Mouse (Mus musculus) midbrain, embryonic 15.5 days (tissue): ENCODE data around the gene Prpf19. TPM values are rescaled to one million over a fixed set of nuclear protein-coding genes. Genes with fewer than 3 reads are reported as not detected.

Experiments used
- ATAC-seq: fragments of 200-750 bp; cut with Nextera tagmentation; replicated peaks from 2 replicates; pipeline ENCODE4 v1.8.0; 2017; ENCODE audit warnings: moderate TSS enrichment
- H3K27ac ChIP-seq: fragments of 300-500 bp; sonication (generic); 2 replicates; pipeline ENCODE4 v1.5.1; 2015; ENCODE audit warnings: mild to moderate bottlenecking, inconsistent platforms
- H3K27me3 ChIP-seq: fragments of 300-500 bp; sonication (generic); replicated peaks from 2 replicates; pipeline ENCODE4 v1.6.1; 2015; ENCODE audit warnings: inconsistent platforms
- H3K36me3 ChIP-seq: fragments of 300-500 bp; sonication (generic); replicated peaks from 2 replicates; pipeline ENCODE4 v1.6.1; 2015; ENCODE audit warnings: inconsistent platforms
- H3K4me1 ChIP-seq: fragments of 300-500 bp; sonication (generic); 2 replicates; pipeline ENCODE4 v1.6.1; 2015; ENCODE audit warnings: inconsistent platforms
- H3K4me2 ChIP-seq: fragments of 300-500 bp; sonication (generic); 2 replicates; pipeline ENCODE4 v1.6.1; 2015; ENCODE audit warnings: inconsistent platforms, mild to moderate bottlenecking, moderate library complexity
- H3K4me3 ChIP-seq: fragments of 300-500 bp; sonication (generic); 2 replicates; pipeline ENCODE4 v1.5.1; 2015; ENCODE audit warnings: mild to moderate bottlenecking, inconsistent platforms
- H3K9ac ChIP-seq: fragments of 300-500 bp; sonication (generic); 2 replicates; pipeline ENCODE4 v1.6.1; 2015; ENCODE audit warnings: mild to moderate bottlenecking, inconsistent platforms
- H3K9me3 ChIP-seq: fragments of 300-500 bp; sonication (generic); 2 replicates; pipeline ENCODE4 v1.6.1; 2016; ENCODE audit warnings: inconsistent platforms
- WGBS: fragments of 180-500 bp; shearing (Covaris S2); methylation state at CpG from one replicate; pipeline ENCODE4 v1.1.7; 2015; ENCODE audit warnings: mixed read lengths; 5-methylcytosine and 5-hydroxymethylcytosine counted together
- polyA plus RNA-seq: library from polyadenylated mRNA; unstranded; fragments of >200 nt; fragmentation: Nextera tagmentation; extraction: Ambion mirVana; gene quantifications from 2 replicates; pipeline ENCODE4 v1.2.1, GENCODE M21; 2015

Prpf19 gene
- polyA plus RNA-seq, 1 experiment from 2014 or later = 47.5 TPM

GRCm38 (mm10) chr19:10869886-10870527 is 25.0 kb upstream of the Prpf19 start, which contains the start of gene Tmem132a:
Gene Tmem132a, minus strand, starts transcription at chr19:10869940.
- Histone ChIP-seq H3K4me2 (peak within 1 kb of the TSS; percentile 71), H3K27me3 (no peaks in the 10 kb centered on the region), H3K27ac (peak within 1 kb of the TSS; percentile 91), H3K36me3 (peaks cover 44% of the 10 kb centered on the region), H3K4me3 (peak within 1 kb of the TSS; percentile 76), H3K4me1 (peaks cover 32% of the 10 kb centered on the region), H3K9ac (peak within 1 kb of the TSS; percentile 93), H3K9me3 (no peaks in the 10 kb centered on the region)
- ATAC-seq = peak; percentile 53
- 2% methylated on average over 8 of the region's 8 CpGs for WGBS

- Histone ChIP-seq H3K9me3 (no peaks in the 10 kb centered on the region), H3K4me2 (no peak overlapping the region), H3K4me3 (no peak overlapping the region), H3K9ac (no peak overlapping the region), H3K27ac (peak overlapping the region; percentile 91; the same call in 1 of the 2 replicates), H3K36me3 (peaks cover 37% of the 10 kb centered on the region), H3K4me1 (peaks cover 29% of the 10 kb centered on the region), H3K27me3 (no peaks in the 10 kb centered on the region)
- no peak for ATAC-seq
- whole genome bisulfite sequencing = 88% methylated on average over 3 of the region's 3 CpGs
Observed at GRCm38 (mm10) chr19:10870676-10871075, 24.4 kb upstream of the Prpf19 start.

GRCm38 (mm10) chr19:10871328-10871961 is 23.6 kb upstream of the Prpf19 start:
- peaks cover 33% of the 10 kb centered on the region for H3K36me3 ChIP-seq
- H3K4me1 ChIP-seq = peaks cover 26% of the 10 kb centered on the region
- no peak overlapping the region for H3K27ac ChIP-seq
- no peaks in the 10 kb centered on the region for H3K9me3 ChIP-seq
- no peaks in the 10 kb centered on the region for H3K27me3 ChIP-seq
- H3K4me3 ChIP-seq = no peak overlapping the region
- WGBS = 81% methylated on average over 14 of the region's 14 CpGs
- H3K4me2 ChIP-seq = no peak overlapping the region
- ATAC-seq = no peak
- no peak overlapping the region for H3K9ac ChIP-seq

GRCm38 (mm10) chr19:10878201-10878837 is 16.7 kb upstream of the Prpf19 start:
- H3K9me3 ChIP-seq = no peaks in the 10 kb centered on the region
- H3K27me3 ChIP-seq = no peaks in the 10 kb centered on the region
- no peak overlapping the region for H3K4me2 ChIP-seq
- no peak overlapping the region for H3K27ac ChIP-seq
- H3K4me1 ChIP-seq = peaks cover 27% of the 10 kb centered on the region
- no peak for ATAC-seq
- no peak overlapping the region for H3K4me3 ChIP-seq
- peaks cover 9% of the 10 kb centered on the region; the same call in 1 of the 2 replicates for H3K36me3 ChIP-seq
- WGBS = 92% methylated on average over 7 of the region's 7 CpGs
- no peak overlapping the region for H3K9ac ChIP-seq

GRCm38 (mm10) chr19:10880085-10880974 is 14.7 kb upstream of the Prpf19 start:
- Histone ChIP-seq H3K27ac (peak overlapping the region; percentile 99), H3K9me3 (no peaks in the 10 kb centered on the region), H3K9ac (peak overlapping the region; percentile 78), H3K4me3 (peak overlapping the region; percentile 48), H3K4me1 (peaks cover 27% of the 10 kb centered on the region), H3K4me2 (peak overlapping the region; percentile 94), H3K36me3 (no peaks in the 10 kb centered on the region), H3K27me3 (no peaks in the 10 kb centered on the region)
- WGBS = 43% methylated on average over 6 of the region's 7 CpGs
- ATAC-seq = no peak

- no peaks in the 10 kb centered on the region for H3K9me3 ChIP-seq
- H3K4me2 ChIP-seq = peak overlapping the region; percentile 94
- peaks cover 27% of the 10 kb centered on the region for H3K4me1 ChIP-seq
- H3K4me3 ChIP-seq = peak overlapping the region; percentile 48
- H3K27ac ChIP-seq = peak overlapping the region; percentile 99
- peak overlapping the region; percentile 78 for H3K9ac ChIP-seq
- no peaks in the 10 kb centered on the region for H3K27me3 ChIP-seq
- no peaks in the 10 kb centered on the region for H3K36me3 ChIP-seq
- ATAC-seq = no peak
- 3% methylated on average over 14 of the region's 14 CpGs for WGBS
Observed at GRCm38 (mm10) chr19:10880975-10881425, 14.0 kb upstream of the Prpf19 start.

- ATAC-seq = peak; percentile 96
- under 1% methylated on average over 49 of the region's 49 CpGs for WGBS
Observed at GRCm38 (mm10) chr19:10881426-10882154, 13.4 kb upstream of the Prpf19 start, which contains the start of gene Tmem109. Gene Tmem109, minus strand, starts transcription at chr19:10882001.

GRCm38 (mm10) chr19:10892201-10892600 is 2.8 kb upstream of the Prpf19 start:
- no peak overlapping the region for H3K4me2 ChIP-seq
- H3K9me3 ChIP-seq = no peaks in the 10 kb centered on the region
- H3K36me3 ChIP-seq = no peaks in the 10 kb centered on the region
- 87% methylated on average over 3 of the region's 3 CpGs for WGBS
- H3K9ac ChIP-seq = no peak overlapping the region
- no peak overlapping the region for H3K27ac ChIP-seq
- H3K4me1 ChIP-seq = peaks cover 22% of the 10 kb centered on the region
- ATAC-seq = no peak
- no peak overlapping the region for H3K4me3 ChIP-seq
- no peaks in the 10 kb centered on the region for H3K27me3 ChIP-seq

More at GRCm38 (mm10) chr19:10881426-10882154, 13.4 kb upstream of the Prpf19 start, which contains the start of gene Tmem109:
- H3K27ac ChIP-seq = peak within 1 kb of the TSS; percentile 99
- H3K27me3 ChIP-seq = no peaks in the 10 kb centered on the region
- H3K9ac ChIP-seq = peak within 1 kb of the TSS; percentile 78
- H3K4me3 ChIP-seq = peak within 1 kb of the TSS; percentile 48
- H3K36me3 ChIP-seq = no peaks in the 10 kb centered on the region
- H3K9me3 ChIP-seq = no peaks in the 10 kb centered on the region
- peak within 1 kb of the TSS; percentile 94 for H3K4me2 ChIP-seq
- H3K4me1 ChIP-seq = peaks cover 27% of the 10 kb centered on the region

GRCm38 (mm10) chr19:10895708-10896107 is 677 bp downstream of the Prpf19 start:
- WGBS = 2% methylated on average over 16 of the region's 16 CpGs
- peak overlapping the region; percentile 77 for H3K9ac ChIP-seq
- peaks cover 15% of the 10 kb centered on the region for H3K36me3 ChIP-seq
- peak; percentile 8; the same call in 1 of the 2 replicates for ATAC-seq
- H3K9me3 ChIP-seq = no peaks in the 10 kb centered on the region
- H3K4me1 ChIP-seq = peaks cover 25% of the 10 kb centered on the region
- no peaks in the 10 kb centered on the region for H3K27me3 ChIP-seq
- peak overlapping the region; percentile 87 for H3K27ac ChIP-seq
- H3K4me2 ChIP-seq = peak overlapping the region; percentile 66
- H3K4me3 ChIP-seq = peak overlapping the region; percentile 69

- Histone ChIP-seq H3K36me3 (peaks cover 26% of the 10 kb centered on the region), H3K27me3 (no peaks in the 10 kb centered on the region), H3K9ac (0 out of 2 replicates have a peak overlapping the region, but pooled peaks have one; percentile 77), H3K4me1 (peaks cover 25% of the 10 kb centered on the region), H3K4me2 (peak overlapping the region; percentile 66), H3K9me3 (no peaks in the 10 kb centered on the region), H3K4me3 (no peak overlapping the region), H3K27ac (no peak overlapping the region)
- no peak for ATAC-seq
- 82% methylated on average over 7 of the region's 7 CpGs for WGBS
Observed at GRCm38 (mm10) chr19:10896849-10897248, 1.8 kb downstream of the Prpf19 start.

- H3K4me3 ChIP-seq = no peak overlapping the region
- H3K4me1 ChIP-seq = peaks cover 25% of the 10 kb centered on the region
- H3K27me3 ChIP-seq = no peaks in the 10 kb centered on the region
- WGBS = 86% methylated on average over 8 of the region's 8 CpGs
- no peak for ATAC-seq
- H3K9ac ChIP-seq = no peak overlapping the region
- H3K4me2 ChIP-seq = 0 out of 2 replicates have a peak overlapping the region, but pooled peaks have one; percentile 66
- H3K36me3 ChIP-seq = peaks cover 33% of the 10 kb centered on the region
- H3K9me3 ChIP-seq = no peaks in the 10 kb centered on the region
- no peak overlapping the region for H3K27ac ChIP-seq
Observed at GRCm38 (mm10) chr19:10897491-10897890, 2.5 kb downstream of the Prpf19 start.
